Mouse (Mus musculus): Measurements from ENCODE around the gene Med13l. TPM values are rescaled to one million over a fixed set of nuclear protein-coding genes. Genes with fewer than 3 reads are reported as not detected.

The Med13l gene
- polyA plus RNA-seq, 1 experiment from 2014 or later = 11.5 TPM

- Histone ChIP-seq H3K4me3 (ENCODE audit: low read length) (no peak overlapping the region), H3K9me3 (ENCODE audit: control insufficient read depth, low read length) (no peaks in the 10 kb centered on the region), H3K27me3 (replicated peaks; ENCODE audit: control insufficient read depth, insufficient read depth, low read length) (no peaks in the 10 kb centered on the region), H3K27ac (ENCODE audit: low read depth, low read length) (no peak overlapping the region), H3K36me3 (ENCODE audit: control insufficient read depth, insufficient read depth, low read length) (no peaks in the 10 kb centered on the region), H3K4me2 (ENCODE audit: low read length) (no peak overlapping the region), H3K9ac (ENCODE audit: low read depth, low read length) (no peak overlapping the region), H3K4me1 (ENCODE audit: control insufficient read depth, insufficient read depth, low read depth, low read length) (no peaks in the 10 kb centered on the region)
- WGBS = 84% methylated on average over 5 of the region's 5 CpGs
- no peak for ATAC-seq
These were observed 67.2 kb downstream of the Med13l start for GRCm38 (mm10) chr5:118627630-118628029.

- Histone ChIP-seq H3K4me2 (ENCODE audit: low read length) (no peak overlapping the region), H3K4me3 (ENCODE audit: low read length) (no peak overlapping the region), H3K9me3 (ENCODE audit: control insufficient read depth, low read length) (no peaks in the 10 kb centered on the region), H3K9ac (ENCODE audit: low read depth, low read length) (no peak overlapping the region), H3K27me3 (replicated peaks; ENCODE audit: control insufficient read depth, insufficient read depth, low read length) (no peaks in the 10 kb centered on the region), H3K27ac (ENCODE audit: low read depth, low read length) (no peak overlapping the region), H3K36me3 (ENCODE audit: control insufficient read depth, insufficient read depth, low read length) (no peaks in the 10 kb centered on the region), H3K4me1 (ENCODE audit: control insufficient read depth, insufficient read depth, low read depth, low read length) (no peaks in the 10 kb centered on the region)
- whole genome bisulfite sequencing = 93% methylated on average over 4 of the region's 4 CpGs
- ATAC-seq = no peak
These were observed 67.7 kb downstream of the Med13l start for GRCm38 (mm10) chr5:118628211-118628610.

- Histone ChIP-seq H3K36me3 (ENCODE audit: control insufficient read depth, insufficient read depth, low read length) (no peaks in the 10 kb centered on the region), H3K27ac (ENCODE audit: low read depth, low read length) (no peak overlapping the region), H3K27me3 (replicated peaks; ENCODE audit: control insufficient read depth, insufficient read depth, low read length) (no peaks in the 10 kb centered on the region), H3K9me3 (ENCODE audit: control insufficient read depth, low read length) (no peaks in the 10 kb centered on the region), H3K4me2 (ENCODE audit: low read length) (no peak overlapping the region), H3K4me1 (ENCODE audit: control insufficient read depth, insufficient read depth, low read depth, low read length) (peaks cover 15% of the 10 kb centered on the region), H3K4me3 (ENCODE audit: low read length) (no peak overlapping the region), H3K9ac (ENCODE audit: low read depth, low read length) (no peak overlapping the region)
- ATAC-seq = no peak
- WGBS = 70% methylated on average over 8 of the region's 8 CpGs
These were observed 71.9 kb downstream of the Med13l start for GRCm38 (mm10) chr5:118632346-118632745.

- H3K4me2 ChIP-seq (ENCODE audit: low read length) = no peak overlapping the region
- no peak overlapping the region for H3K4me3 ChIP-seq (ENCODE audit: low read length)
- no peak overlapping the region for H3K27ac ChIP-seq (ENCODE audit: low read depth, low read length)
- H3K9ac ChIP-seq (ENCODE audit: low read depth, low read length) = no peak overlapping the region
- no peak for ATAC-seq
- H3K27me3 ChIP-seq (replicated peaks; ENCODE audit: control insufficient read depth, insufficient read depth, low read length) = no peaks in the 10 kb centered on the region
- peaks cover 15% of the 10 kb centered on the region for H3K4me1 ChIP-seq (ENCODE audit: control insufficient read depth, insufficient read depth, low read depth, low read length)
- no peaks in the 10 kb centered on the region for H3K36me3 ChIP-seq (ENCODE audit: control insufficient read depth, insufficient read depth, low read length)
- WGBS = 84% methylated on average over 8 of the region's 8 CpGs
- H3K9me3 ChIP-seq (ENCODE audit: control insufficient read depth, low read length) = no peaks in the 10 kb centered on the region
These were observed 72.6 kb downstream of the Med13l start for GRCm38 (mm10) chr5:118633106-118633505.

- H3K9ac ChIP-seq (ENCODE audit: low read depth, low read length) = no peak overlapping the region
- 14% methylated on average over 11 of the region's 11 CpGs for WGBS
- no peak overlapping the region for H3K4me3 ChIP-seq (ENCODE audit: low read length)
- peaks cover 15% of the 10 kb centered on the region for H3K4me1 ChIP-seq (ENCODE audit: control insufficient read depth, insufficient read depth, low read depth, low read length)
- H3K27me3 ChIP-seq (replicated peaks; ENCODE audit: control insufficient read depth, insufficient read depth, low read length) = no peaks in the 10 kb centered on the region
- H3K27ac ChIP-seq (ENCODE audit: low read depth, low read length) = peak overlapping the region; percentile 56
- peak; percentile 59 for ATAC-seq
- H3K9me3 ChIP-seq (ENCODE audit: control insufficient read depth, low read length) = no peaks in the 10 kb centered on the region
- no peaks in the 10 kb centered on the region for H3K36me3 ChIP-seq (ENCODE audit: control insufficient read depth, insufficient read depth, low read length)
- no peak overlapping the region for H3K4me2 ChIP-seq (ENCODE audit: low read length)
These were observed 75.2 kb downstream of the Med13l start for GRCm38 (mm10) chr5:118635476-118636187.

GRCm38 (mm10) chr5:118636399-118637369, 76.2 kb downstream of the Med13l start:
- Histone ChIP-seq H3K27me3 (replicated peaks; ENCODE audit: control insufficient read depth, insufficient read depth, low read length) (no peaks in the 10 kb centered on the region), H3K4me2 (ENCODE audit: low read length) (no peak overlapping the region), H3K27ac (ENCODE audit: low read depth, low read length) (no peak overlapping the region), H3K4me3 (ENCODE audit: low read length) (no peak overlapping the region), H3K9me3 (ENCODE audit: control insufficient read depth, low read length) (no peaks in the 10 kb centered on the region), H3K4me1 (ENCODE audit: control insufficient read depth, insufficient read depth, low read depth, low read length) (peaks cover 15% of the 10 kb centered on the region), H3K36me3 (ENCODE audit: control insufficient read depth, insufficient read depth, low read length) (no peaks in the 10 kb centered on the region), H3K9ac (ENCODE audit: low read depth, low read length) (no peak overlapping the region)
- no peak for ATAC-seq
- 89% methylated on average over 16 of the region's 16 CpGs for WGBS

GRCm38 (mm10) chr5:118637931-118638330, 77.5 kb downstream of the Med13l start:
- Histone ChIP-seq H3K4me2 (ENCODE audit: low read length) (no peak overlapping the region), H3K27ac (ENCODE audit: low read depth, low read length) (no peak overlapping the region), H3K9ac (ENCODE audit: low read depth, low read length) (no peak overlapping the region), H3K9me3 (ENCODE audit: control insufficient read depth, low read length) (no peaks in the 10 kb centered on the region), H3K4me1 (ENCODE audit: control insufficient read depth, insufficient read depth, low read depth, low read length) (peaks cover 15% of the 10 kb centered on the region), H3K36me3 (ENCODE audit: control insufficient read depth, insufficient read depth, low read length) (no peaks in the 10 kb centered on the region), H3K27me3 (replicated peaks; ENCODE audit: control insufficient read depth, insufficient read depth, low read length) (no peaks in the 10 kb centered on the region), H3K4me3 (ENCODE audit: low read length) (no peak overlapping the region)
- WGBS = 65% methylated on average over 4 of the region's 4 CpGs
- no peak for ATAC-seq

GRCm38 (mm10) chr5:118638534-118639109, 78.1 kb downstream of the Med13l start:
- H3K4me2 ChIP-seq (ENCODE audit: low read length) = no peak overlapping the region
- H3K36me3 ChIP-seq (ENCODE audit: control insufficient read depth, insufficient read depth, low read length) = no peaks in the 10 kb centered on the region
- H3K9me3 ChIP-seq (ENCODE audit: control insufficient read depth, low read length) = no peaks in the 10 kb centered on the region
- no peaks in the 10 kb centered on the region for H3K27me3 ChIP-seq (replicated peaks; ENCODE audit: control insufficient read depth, insufficient read depth, low read length)
- ATAC-seq = no peak
- no peak overlapping the region for H3K27ac ChIP-seq (ENCODE audit: low read depth, low read length)
- peaks cover 15% of the 10 kb centered on the region for H3K4me1 ChIP-seq (ENCODE audit: control insufficient read depth, insufficient read depth, low read depth, low read length)
- WGBS = 81% methylated on average over 9 of the region's 9 CpGs
- H3K4me3 ChIP-seq (ENCODE audit: low read length) = no peak overlapping the region
- H3K9ac ChIP-seq (ENCODE audit: low read depth, low read length) = no peak overlapping the region

Measured in hindbrain, embryonic 16.5 days (tissue).